Mouse (Mus musculus): ENCODE results near the gene Acap1.

- no peak for TF ChIP-seq POLR2A (IDR thresholded peaks at IDR 0.05; ENCODE audit: insufficient read depth, low read length)
- TF ChIP-seq CTCF (IDR thresholded peaks at IDR 0.05; ENCODE audit: low read depth, low read length): no peak
- TF ChIP-seq EP300 (IDR thresholded peaks at IDR 0.05; ENCODE audit: insufficient read depth, low read depth, low read length): no peak
Observed at GRCm38 (mm10) chr11:69850754-69851153, 44.6 kb downstream of the Acap1 start.

Measured in ES-Bruce4 (cell line).